Mouse (Mus musculus) CH12.LX (cell line): ENCODE data around the gene Tm4sf19.

Experiments used
- CHD1 ChIP-seq: IDR thresholded peaks from 2 replicates; pipeline ENCODE4 v1.6.1; 2012; ENCODE audit warnings: low read depth, low read length, improper control_type of control experiment, inconsistent platforms
- CTCF ChIP-seq, 2 experiments: IDR thresholded peaks in 1 of 2; conservative IDR thresholded peaks in 1 of 2; 2 replicates each; pipeline ENCODE4 v1.5.1; 2011 to 2012; ENCODE audit warnings: low read depth in 2 of 2, low read length in 2 of 2, improper control_type of control experiment in 1 of 2, inconsistent platforms in 1 of 2, mild to moderate bottlenecking in 1 of 2, moderate library complexity in 1 of 2
- ELF1 ChIP-seq: IDR thresholded peaks from 2 replicates; pipeline ENCODE4 v1.6.1; 2014; ENCODE audit warnings: low read depth, mild to moderate bottlenecking, inconsistent platforms, low read length, improper control_type of control experiment
- JUND ChIP-seq: conservative IDR thresholded peaks from 2 replicates; pipeline ENCODE4 v1.6.1; 2011; ENCODE audit warnings: low read depth, low read length, improper control_type of control experiment
- KAT2A ChIP-seq: IDR thresholded peaks from 2 replicates; pipeline ENCODE4 v1.6.1; 2012; ENCODE audit warnings: low read length, improper control_type of control experiment, inconsistent platforms; ENCODE audit not compliant: insufficient replicate concordance
- MAX ChIP-seq: IDR thresholded peaks from 2 replicates; pipeline ENCODE4 v1.6.1; 2011; ENCODE audit warnings: low read length, improper control_type of control experiment
- NELFE ChIP-seq: IDR thresholded peaks from 2 replicates; pipeline ENCODE4 v1.6.1; 2011; ENCODE audit warnings: low read depth, low read length, improper control_type of control experiment
- NRF1 ChIP-seq: IDR thresholded peaks from 2 replicates; pipeline ENCODE4 v1.6.1; 2014; ENCODE audit warnings: low read depth, mild to moderate bottlenecking, inconsistent platforms, low read length, improper control_type of control experiment, moderate library complexity
- POLR2A ChIP-seq: IDR thresholded peaks from 2 replicates; pipeline ENCODE4 v1.6.1; 2011; ENCODE audit warnings: low read depth, mild to moderate bottlenecking, improper control_type of control experiment, low read length
- RAD21 ChIP-seq: IDR thresholded peaks from 2 replicates; pipeline ENCODE4 v1.6.1; 2011; ENCODE audit warnings: low read depth, mild to moderate bottlenecking, low read length, improper control_type of control experiment, moderate library complexity
- RCOR1 ChIP-seq: conservative IDR thresholded peaks from 2 replicates; pipeline ENCODE4 v1.6.1; 2012; ENCODE audit warnings: low read depth, mild to moderate bottlenecking, inconsistent platforms, low read length, improper control_type of control experiment
- TCF12 ChIP-seq: IDR thresholded peaks from 2 replicates; pipeline ENCODE4 v1.6.1; 2014; ENCODE audit warnings: low read depth, mild to moderate bottlenecking, inconsistent platforms, low read length, improper control_type of control experiment
- UBTF ChIP-seq: IDR thresholded peaks from 2 replicates; pipeline ENCODE4 v1.6.1; 2012; ENCODE audit warnings: low read depth, mild to moderate bottlenecking, inconsistent platforms, low read length, improper control_type of control experiment, moderate library complexity
- USF1 ChIP-seq: IDR thresholded peaks from 2 replicates; pipeline ENCODE4 v1.6.1; 2014; ENCODE audit warnings: low read depth, mild to moderate bottlenecking, inconsistent platforms, low read length, improper control_type of control experiment

GRCm38 (mm10) chr16:32453102-32453501, 52.8 kb downstream of the Tm4sf19 start:
- TF ChIP-seq CHD1 (no peak), TCF12 (no peak), RAD21 (no peak), CTCF (conservative IDR thresholded peaks at IDR 0.05 in 1 of 2, IDR thresholded peaks at IDR 0.05 in 1 of 2; ENCODE audit: low read depth in 2 of 2, low read length in 2 of 2) (no peak), JUND (no peak), USF1 (no peak), POLR2A (no peak), ELF1 (no peak), NRF1 (no peak), NELFE (no peak), MAX (no peak), RCOR1 (no peak), KAT2A (no peak), UBTF (no peak)
